Mouse (Mus musculus): Measurements from ENCODE around the gene Depdc5.

GRCm38 (mm10) chr5:33005442-33006145, 142.1 kb downstream of the Depdc5 start:
- no peak for TF ChIP-seq CTCF (IDR thresholded peaks at IDR 0.05; ENCODE audit: low read depth)
- no peak for TF ChIP-seq EP300 (IDR thresholded peaks at IDR 0.05; ENCODE audit: low read depth)
